Mouse (Mus musculus) brain, embryonic 18.5 days (tissue): Measurements from ENCODE around the gene Gpr6.

Experiments used
- DNase-seq: peaks from one replicate; pipeline ENCODE4 v3.0.0-alpha.2; 2012; ENCODE audit warnings: low read depth, low spot score

The Gpr6 gene

DNA sequence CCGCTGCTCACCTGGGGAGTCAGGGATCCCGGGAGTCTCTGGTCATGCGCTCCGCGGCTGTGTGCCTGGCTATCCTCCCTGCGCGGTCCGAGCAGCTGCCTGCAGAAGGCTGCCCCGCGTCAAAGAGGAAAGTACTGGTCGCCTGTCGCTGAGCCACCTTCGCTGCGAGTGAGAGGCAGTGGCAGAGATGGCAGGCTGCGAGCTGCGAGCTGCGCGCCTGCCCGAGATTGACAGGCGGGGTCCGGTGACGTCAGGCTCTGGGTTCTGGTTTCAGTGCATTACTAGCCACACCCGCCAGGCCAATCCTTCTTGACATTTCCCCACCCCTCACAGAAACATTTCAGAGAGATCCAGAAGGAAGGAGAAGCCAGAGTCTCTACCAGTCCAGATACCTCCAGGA is at the start of gene Gpr6:
TSS of gene Gpr6 (minus strand) at position 170 of the 400 bp plus-strand sequence.
- no peak for DNase-seq

DNA sequence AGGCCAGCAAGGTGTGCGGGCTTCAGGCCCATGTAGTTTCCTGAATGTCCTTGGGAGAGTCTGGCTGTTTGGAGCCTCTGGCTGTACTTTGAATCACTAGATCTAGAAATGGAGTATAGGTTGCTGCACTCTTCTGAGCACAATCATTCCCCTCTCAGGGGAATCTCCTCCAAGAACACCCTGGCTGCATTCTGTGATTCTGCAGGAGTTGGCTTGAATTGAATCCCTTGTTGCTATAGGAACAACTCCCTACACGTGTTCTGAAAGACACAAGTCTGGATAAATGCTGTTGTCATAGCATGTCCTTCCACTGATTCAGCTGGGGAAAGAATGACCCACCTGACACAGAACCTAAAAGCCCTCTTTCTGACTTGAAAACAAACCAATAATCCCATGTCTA is 28.0 kb upstream of the Gpr6 start:
- DNase-seq: peak; percentile 16

DNA sequence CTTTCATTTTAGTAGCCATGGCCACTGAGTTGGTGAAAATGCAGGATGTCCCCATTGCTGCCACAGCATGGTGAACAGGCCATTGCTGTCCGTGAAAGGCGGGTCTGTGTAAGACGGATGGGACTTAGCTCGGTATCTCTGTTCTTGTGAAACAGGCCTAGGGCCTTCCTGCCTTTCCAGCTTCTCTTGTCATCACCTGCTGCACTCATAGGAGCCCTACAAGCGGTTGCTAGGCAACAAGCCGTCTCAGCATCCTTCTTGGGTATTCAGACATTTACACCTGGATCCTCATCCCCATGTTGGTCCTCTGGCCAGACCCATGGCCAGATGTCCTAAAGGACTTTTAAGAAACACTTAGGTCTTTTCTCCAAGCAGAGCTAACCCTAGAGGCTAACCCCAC is 26.1 kb upstream of the Gpr6 start:
- no peak for DNase-seq

DNA sequence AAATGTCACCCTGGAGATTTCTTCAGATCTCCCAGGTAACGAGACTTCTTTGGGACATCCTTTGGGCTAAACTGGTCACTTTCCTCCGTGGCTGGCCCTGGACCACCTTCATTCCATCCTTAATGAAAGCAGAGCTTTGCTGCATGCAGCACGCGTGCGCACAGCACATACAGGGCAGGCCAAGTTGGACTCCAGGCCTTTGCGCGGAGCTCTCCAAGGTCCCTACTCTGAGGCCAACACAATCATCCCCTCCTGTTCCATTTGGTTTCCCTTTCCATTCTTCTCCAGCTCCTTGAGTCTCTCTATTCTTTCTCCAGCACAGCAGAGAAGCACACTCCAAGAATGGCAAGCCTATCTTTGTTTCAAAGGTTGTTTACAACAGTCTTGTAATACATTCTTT is 16.8 kb upstream of the Gpr6 start:
- no peak for DNase-seq

DNA sequence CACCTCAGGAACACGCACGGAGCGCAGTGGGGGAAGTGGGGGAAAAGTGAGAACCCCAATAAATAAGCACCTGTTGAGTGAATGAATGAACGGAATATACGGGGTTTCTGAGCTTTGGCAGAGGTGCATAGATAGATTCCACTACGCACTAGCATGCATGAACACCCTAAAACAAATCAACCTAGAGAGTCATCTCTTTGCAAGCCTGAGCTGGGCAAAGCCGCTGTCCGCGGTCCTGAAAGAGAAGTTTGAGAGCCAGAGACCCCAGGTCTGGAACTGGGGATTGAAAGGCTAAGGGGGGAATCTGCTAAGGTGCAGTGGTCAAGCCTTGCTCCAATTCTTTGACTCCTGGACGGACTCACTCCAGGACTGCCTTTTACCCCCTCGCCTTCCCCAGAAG is 389 bp downstream of the Gpr6 start:
- DNase-seq: no peak

DNA sequence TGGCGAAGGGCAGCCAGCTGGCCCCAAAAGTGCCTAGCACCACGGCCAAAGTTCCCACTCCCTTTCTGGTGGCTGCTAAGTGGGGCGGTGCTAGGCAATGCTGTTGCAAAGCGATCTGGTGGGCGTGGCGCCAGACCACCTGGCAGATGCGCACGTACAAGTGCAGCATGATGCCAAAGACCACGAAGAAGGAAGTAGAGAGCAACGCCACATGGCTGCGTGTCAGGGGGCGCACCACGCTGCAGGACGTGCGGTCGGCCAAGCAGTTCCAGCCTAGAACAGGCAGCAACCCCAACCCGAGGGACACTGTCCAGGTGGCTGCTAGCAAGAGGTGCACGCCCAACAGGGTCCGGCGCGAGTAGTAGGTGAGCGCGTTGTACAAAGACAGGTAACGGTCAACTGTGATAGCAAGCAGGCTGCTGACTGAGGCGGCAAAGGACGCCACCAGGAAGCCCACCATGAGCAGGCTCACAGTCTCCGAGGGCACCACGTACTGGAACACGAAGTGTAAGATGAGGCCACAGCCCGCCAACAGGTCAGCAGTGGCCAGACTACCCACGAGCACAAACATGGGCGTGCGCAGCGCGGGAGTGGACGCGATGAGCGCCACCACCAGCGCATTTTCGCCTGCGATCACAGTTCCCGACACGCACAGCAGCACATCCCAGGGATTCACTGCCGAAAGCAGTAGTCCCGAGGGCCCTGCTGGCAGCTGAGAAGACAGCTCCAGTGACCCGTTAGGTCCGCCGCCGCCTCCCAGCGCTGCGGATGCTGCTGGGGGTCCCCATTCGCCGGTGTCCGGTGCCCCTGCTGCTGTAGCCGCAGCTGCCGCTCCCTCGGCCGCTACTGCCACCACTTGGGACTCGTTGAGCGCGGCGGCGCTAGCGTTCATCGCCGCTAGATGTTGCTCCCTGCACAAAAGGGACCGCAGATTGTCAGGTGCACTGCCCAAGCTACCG is 1.1 kb downstream of the Gpr6 start:
- DNase-seq: no peak

DNA sequence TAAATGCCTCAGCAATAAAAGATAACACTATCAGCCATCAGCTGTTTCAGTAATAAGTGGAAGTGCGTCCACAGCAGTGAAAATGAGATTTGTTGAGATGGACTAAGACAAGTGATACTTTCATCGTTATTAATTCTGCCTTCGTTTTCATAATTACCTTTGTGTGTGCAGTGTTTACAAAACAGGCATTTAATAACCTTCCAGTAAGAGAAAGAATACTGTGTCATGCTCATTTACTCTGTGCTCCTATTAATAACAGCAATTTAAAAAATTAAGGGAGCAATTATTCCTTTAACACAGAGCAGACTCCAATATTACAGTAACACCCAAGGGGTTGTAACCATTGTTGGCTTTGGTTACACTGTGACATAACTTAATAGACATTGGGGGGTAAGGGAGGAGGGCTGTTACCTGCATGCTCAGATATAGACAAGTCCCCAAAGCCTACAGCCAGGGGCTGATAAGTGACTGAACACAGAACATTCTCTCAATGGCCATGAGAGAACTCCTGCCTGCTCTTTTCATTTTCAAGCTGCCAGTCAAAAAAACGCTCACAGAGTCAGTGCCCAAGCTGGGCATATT is 11.7 kb downstream of the Gpr6 start:
- no peak for DNase-seq

DNA sequence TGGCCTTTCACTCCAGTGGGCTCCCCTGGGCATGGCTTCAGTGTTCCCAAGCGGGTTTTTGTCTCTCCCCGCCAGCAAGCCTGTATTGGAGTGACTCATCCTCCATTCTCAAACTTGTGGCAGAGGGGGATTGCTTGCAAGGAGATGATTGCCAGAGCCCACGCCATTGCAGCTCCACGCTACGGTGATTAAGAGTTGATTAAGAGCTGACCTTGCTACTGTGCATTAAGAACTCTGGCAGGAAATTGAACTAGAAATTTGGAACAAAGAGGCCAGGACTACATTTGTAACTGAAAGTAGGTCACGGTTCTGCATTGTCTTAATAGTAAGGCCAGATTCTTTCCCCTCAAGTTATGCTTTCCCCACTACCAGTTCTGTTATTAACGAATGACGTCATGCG is 16.5 kb downstream of the Gpr6 start:
- no peak for DNase-seq

DNA sequence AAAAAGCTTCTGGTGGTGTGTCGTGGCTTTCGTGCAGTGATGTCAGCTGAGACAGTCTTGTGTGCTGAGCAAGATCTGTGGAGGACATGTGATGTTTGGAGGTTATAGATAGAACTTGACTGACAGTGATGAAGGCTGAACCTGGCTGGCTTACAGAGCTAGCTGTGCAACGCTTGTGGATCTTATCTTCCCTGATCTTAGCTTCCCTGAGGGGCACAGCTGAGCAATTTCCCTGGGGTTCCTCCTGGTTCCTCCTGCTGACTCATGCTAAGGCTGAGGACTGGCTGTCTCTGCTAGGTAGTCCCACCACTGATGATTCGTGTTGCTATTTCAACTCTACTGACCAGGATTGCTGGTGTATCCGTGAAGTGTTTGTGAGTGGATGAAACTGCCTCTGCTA is 18.1 kb downstream of the Gpr6 start:
- no peak for DNase-seq

DNA sequence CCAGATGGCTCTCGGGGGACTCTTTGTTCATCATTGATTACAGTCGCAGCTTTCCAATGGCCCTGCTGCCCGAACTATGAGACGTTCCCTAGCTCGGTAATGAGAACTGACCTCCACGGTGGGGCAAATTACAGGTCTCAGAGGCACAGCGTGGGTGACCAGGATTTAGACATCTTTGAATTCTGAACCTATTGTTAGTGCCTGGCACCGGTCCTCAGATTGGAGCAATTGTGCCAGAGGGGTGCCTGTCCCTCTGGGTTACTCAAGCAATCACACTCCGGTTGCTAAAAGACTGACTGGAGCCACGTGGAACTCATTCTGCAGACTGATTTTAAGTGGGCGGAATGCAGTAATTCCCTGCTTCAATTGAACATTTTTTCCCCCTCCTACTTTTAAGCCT is 29.8 kb downstream of the Gpr6 start:
- DNase-seq: no peak

DNA sequence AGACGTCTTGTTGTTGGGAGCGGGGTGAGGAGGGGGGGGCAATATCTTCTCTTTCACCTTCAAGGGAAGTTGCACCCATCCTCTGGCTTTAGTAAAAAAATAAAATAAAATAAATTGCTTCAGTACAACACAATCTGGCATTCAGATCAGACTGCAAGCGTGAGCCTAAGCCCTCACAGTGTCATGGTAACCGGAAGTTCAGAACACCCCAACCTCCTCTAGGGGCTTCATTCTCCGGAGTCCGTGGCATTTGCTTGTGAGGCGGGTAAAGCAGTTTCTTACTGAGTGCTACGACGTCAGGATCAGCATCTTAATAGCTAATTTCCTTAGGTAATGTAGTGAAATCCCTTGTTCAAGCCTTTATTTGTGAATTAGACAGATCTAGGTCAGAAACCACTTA is 30.6 kb downstream of the Gpr6 start:
- DNase-seq: no peak

DNA sequence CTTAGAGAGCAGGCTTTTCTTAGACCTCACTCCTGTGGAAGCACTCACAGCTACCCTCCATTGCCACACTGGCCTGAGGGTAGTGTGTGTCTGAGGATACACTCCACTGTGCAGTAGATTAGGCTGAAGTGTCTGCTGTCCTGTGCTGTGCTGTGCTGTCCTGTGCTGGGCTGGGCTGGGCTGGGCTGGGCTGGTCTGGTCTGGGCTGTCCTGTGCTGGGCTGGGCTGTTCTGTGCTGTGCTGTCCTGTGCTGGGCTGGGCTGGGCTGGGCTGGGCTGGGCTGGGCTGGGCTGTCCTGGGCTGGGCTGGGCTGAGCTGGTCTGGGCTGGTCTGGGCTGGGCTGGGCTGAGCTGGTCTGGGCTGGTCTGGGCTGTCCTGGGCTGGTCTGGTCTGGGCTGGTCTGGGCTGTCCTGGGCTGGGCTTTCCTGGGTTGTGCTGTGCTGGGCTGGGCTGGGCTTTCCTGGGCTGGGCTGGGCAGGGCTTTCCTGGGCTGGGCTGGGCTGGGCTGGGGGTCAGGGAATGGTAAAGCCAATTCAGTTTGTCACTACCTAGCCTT is 31.5 kb downstream of the Gpr6 start:
- no peak for DNase-seq

DNA sequence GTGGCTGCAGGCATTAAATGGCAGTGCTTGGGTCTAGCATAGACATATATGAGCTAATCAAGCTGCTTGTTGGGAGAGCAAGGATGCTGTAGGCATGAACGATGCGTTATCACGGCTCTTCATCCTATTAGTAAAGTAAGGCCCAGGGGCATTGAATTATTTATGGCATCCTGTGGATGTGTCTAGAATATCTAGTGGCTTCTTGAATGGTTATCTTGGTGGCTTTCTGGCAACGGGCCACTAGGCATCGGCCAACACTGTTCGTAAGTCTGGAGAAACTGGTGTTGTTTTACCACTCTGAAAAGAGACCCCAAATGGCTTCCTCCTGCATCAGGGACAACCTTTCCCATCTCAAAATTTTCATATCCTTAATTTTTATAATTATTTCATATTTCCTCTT is 33.6 kb downstream of the Gpr6 start:
- no peak for DNase-seq

DNA sequence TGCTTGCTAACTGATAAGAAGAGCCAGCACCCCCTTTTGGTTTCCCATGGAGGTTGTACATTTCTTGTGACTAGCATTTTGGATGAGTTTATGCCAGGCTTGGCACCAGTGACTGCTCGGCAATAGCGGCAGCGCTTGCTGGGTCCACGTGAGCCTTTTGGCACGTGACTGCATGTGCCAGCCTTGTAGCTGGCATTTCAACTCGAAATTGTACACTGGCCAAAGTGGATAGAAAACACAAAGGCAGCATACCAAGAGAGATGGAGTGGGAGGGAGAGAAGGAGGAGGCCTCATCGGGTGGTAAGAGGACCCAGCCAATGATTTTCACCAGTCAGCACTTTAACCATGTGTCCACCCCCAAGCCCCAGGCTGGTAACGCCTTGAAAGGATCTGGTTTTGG is 34.4 kb downstream of the Gpr6 start:
- DNase-seq: peak; percentile 55

DNA sequence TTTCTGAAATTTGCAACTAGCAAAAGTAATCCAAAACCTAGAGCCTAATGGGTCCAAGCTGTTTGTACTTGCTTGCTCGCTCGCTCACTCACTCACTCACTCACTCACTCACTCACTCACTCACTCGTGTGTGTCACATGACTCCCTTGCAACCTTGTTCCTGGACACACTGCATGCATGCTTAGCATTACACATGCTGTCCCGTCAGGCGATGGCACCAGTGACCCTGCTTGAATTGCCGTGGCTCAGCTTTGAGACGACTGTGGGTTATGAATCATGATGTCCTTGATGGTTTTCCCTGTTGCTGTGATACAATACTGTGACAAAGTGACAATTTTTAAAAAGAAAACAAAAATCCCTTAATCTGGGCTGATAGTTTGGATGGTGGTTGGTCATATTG is 39.3 kb downstream of the Gpr6 start:
- DNase-seq: no peak

DNA sequence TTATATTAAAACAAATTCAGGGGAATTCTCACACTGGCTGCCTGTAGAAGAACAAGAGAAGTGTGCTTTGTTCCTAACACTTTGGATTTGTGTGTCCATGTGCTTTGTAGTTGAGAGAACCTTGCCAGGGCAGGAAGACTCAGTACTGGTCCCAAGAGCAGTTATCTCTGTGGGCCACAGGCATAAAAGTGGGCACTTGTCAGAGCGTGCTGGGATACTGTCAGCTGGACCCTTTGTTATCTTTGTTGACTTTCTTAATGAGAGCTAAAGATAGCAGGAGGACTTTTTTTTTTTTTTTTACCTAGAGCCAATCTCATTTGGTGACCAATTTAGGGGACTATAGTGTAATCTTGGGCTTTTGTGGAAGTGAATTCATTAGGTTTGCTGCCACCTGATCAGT is 47.2 kb downstream of the Gpr6 start:
- no peak for DNase-seq

DNA sequence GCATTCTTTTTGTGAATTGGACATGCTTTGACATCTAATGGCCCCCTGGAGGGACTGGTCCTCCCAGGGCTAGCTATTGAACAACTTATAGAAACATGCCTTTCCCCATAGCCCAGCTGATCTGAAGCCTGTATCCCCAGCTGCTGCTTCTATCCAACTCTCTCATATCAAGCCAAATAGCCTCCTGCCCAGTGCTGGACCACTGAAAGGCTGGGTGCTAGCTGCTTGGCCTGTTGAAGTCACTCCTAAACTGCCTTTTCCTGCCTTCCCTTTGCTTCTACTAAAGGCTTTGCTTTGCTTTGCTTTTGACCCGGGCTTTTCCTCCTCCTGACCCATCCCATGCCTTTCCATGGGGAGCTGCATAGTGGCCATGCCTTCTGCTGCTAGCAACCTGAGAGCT is 47.7 kb downstream of the Gpr6 start:
- DNase-seq: no peak

DNA sequence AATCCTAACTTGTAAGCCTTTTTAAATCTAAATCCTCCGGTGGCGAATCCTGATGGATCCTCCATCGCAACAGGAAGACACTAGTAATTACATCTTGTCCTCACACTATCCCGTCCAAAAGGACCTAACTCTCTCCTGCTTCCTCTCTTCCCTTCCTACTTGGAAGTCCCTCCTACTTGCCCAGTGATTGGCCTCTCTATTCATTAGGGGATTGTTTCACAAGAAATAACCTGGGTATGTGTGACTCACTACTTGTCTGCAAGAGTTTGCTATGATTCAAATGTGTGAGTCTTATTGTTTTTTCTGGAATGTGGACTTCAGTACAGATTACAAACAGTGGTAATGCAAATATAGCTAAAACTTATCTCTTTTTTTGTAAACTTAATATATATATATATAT is 49.9 kb downstream of the Gpr6 start:
- DNase-seq: no peak
